Mouse (Mus musculus) granulocyte monocyte progenitor cell, adult 5-6 weeks (primary cell): ENCODE data around the gene Ccz1. TPM values are rescaled to one million over a fixed set of nuclear protein-coding genes. Genes with fewer than 3 reads are reported as not detected.

Experiments used
- ATAC-seq: replicated peaks from 2 replicates; pipeline ENCODE4 v1.8.0; 2016; ENCODE audit warnings: mild to moderate bottlenecking, moderate TSS enrichment, inconsistent platforms; ENCODE audit not compliant: poor library complexity, severe bottlenecking
- total RNA-seq, 2 experiments: library from RNA; stranded (forward) in 1 of 2; stranded (reverse) in 1 of 2; fragments of 200-712, 200-1000 nt in 1 of 2; fragments of >200 nt in 1 of 2; fragmentation: Nextera tagmentation in 1 of 2; gene quantifications; 2 replicates each; pipeline ENCODE4 v1.2.3; 2014 to 2017

Ccz1 gene
- total RNA-seq, 2 experiments from 2014 or later: 99.9 to 121 TPM

DNA sequence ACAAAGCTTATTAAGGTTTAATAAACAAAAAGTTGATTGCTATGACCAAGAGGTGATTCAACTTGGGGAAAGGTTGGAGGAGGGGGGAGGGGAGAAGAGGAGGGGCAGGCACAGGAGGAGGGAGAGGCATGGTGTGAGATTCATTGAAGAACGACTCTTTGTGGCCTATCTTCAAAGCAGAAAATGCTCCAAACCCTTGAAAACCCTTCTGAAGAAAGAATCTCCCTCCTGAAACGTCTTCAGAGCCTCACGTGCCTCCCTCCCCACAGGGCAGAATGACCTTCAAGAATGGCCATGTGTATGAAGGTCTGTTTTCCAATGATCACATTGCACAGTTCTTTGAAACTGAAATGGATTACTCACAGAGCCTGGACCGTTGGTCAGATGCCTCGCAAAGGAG lies 64.7 kb downstream of the Ccz1 start:
- no peak for ATAC-seq

GRCm38 (mm10) chr5:143948361-143948760 lies 66.3 kb downstream of the Ccz1 start:
- ATAC-seq: no peak

DNA sequence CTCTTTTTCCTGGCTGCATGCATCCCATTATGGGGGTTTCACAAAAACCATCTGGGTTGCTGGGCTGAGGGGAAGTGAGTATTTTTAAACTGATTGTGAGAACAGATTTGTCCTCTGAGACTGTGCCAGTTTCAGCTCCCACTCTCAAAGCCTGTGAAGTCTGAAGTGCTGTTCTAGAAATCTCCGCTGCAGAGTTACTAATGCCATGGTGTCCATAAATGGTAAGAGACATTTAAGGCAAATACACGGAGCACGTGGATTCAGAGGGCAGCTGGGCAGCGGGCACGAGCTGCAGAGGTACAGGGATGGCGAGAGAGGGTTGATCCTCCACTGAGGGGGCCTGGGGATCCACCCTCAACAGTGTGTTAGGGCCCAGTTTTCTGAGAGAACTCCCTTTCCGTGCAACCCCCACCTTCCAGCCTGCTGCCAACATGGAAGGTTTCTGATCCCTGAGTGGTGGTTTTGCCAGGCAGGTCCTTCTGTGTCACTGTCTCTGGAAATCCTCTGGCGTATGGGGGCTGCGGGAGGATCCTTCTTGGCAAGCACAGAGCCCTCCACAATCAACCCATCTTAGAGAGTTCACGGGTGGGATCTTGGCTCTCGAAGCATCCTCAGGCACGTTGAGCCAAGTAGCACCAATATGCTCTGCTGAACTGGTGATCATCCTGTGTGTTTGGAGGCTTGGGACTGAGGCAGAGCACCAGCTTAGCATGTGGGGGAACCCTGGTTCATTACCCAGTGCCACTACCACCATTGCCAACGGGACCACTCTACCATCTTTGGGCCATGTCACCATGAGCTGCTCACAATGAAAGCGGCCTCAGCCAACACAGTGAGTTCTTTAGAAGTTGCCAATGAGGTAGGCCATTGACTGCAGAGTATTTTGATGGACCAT lies 71.2 kb downstream of the Ccz1 start:
- no peak for ATAC-seq

GRCm38 (mm10) chr5:143941588-143941987 lies 73.1 kb downstream of the Ccz1 start:
- peak; percentile 67 for ATAC-seq

Other genes with a start within 250 kb of the Ccz1 start
- gene Eif2ak1, start 197.1 kb downstream of the Ccz1 start, total RNA-seq (2014; fragmentation: Nextera tagmentation): 28.4 and 29.7 TPM in 2 replicates
- 35.6 and 36.3 TPM in 2 replicates for gene Eif2ak1, start 197.1 kb downstream of the Ccz1 start, total RNA-seq (2017)
- not detected in 2 replicates for gene Ankrd61, start 117.2 kb downstream of the Ccz1 start, total RNA-seq (2014; fragmentation: Nextera tagmentation)
- gene Ankrd61, start 117.2 kb downstream of the Ccz1 start, total RNA-seq (2017): not detected in 2 replicates
- 30.0 and 72.5 TPM in 2 replicates for gene Aimp2, start 105.0 kb downstream of the Ccz1 start, total RNA-seq (2014; fragmentation: Nextera tagmentation)
- 101 and 115 TPM in 2 replicates for gene Aimp2, start 105.0 kb downstream of the Ccz1 start, total RNA-seq (2017)
- 21.7 and 33.0 TPM in 2 replicates for gene Pms2, start 104.9 kb downstream of the Ccz1 start, total RNA-seq (2014; fragmentation: Nextera tagmentation)
- 35.4 and 42.6 TPM in 2 replicates for gene Pms2, start 104.9 kb downstream of the Ccz1 start, total RNA-seq (2017)
- not detected in 2 replicates for gene Gm42421, start 86.7 kb downstream of the Ccz1 start, total RNA-seq (2014; fragmentation: Nextera tagmentation)
- gene Gm42421, start 86.7 kb downstream of the Ccz1 start, total RNA-seq (2017): 1.0 TPM in 1 of 2 replicates, not detected in the other
- 0.92 TPM in 1 of 2 replicates, not detected in the other for gene Rsph10b, start 81.8 kb downstream of the Ccz1 start, total RNA-seq (2014; fragmentation: Nextera tagmentation)
- not detected in 2 replicates for gene Rsph10b, start 81.8 kb downstream of the Ccz1 start, total RNA-seq (2017)
- gene Ocm, start 11.8 kb upstream of the Ccz1 start, total RNA-seq (2014; fragmentation: Nextera tagmentation): not detected in 2 replicates
- gene Ocm, start 11.8 kb upstream of the Ccz1 start, total RNA-seq (2017): not detected in 2 replicates
- gene Lmtk2, start 85.6 kb upstream of the Ccz1 start, total RNA-seq (2014; fragmentation: Nextera tagmentation): 7.2 and 7.3 TPM in 2 replicates
- gene Lmtk2, start 85.6 kb upstream of the Ccz1 start, total RNA-seq (2017): 6.5 and 7.2 TPM in 2 replicates
- gene Bhlha15, start 175.4 kb upstream of the Ccz1 start, total RNA-seq (2014; fragmentation: Nextera tagmentation): 3.5 and 4.4 TPM in 2 replicates
- gene Bhlha15, start 175.4 kb upstream of the Ccz1 start, total RNA-seq (2017): 1.3 and 1.9 TPM in 2 replicates
- 1.4 and 6.1 TPM in 2 replicates for gene Tecpr1, start 208.7 kb upstream of the Ccz1 start, total RNA-seq (2014; fragmentation: Nextera tagmentation)
- gene Tecpr1, start 208.7 kb upstream of the Ccz1 start, total RNA-seq (2017): 1.1 and 3.3 TPM in 2 replicates
- gene Bri3, start 229.6 kb upstream of the Ccz1 start, total RNA-seq (2014; fragmentation: Nextera tagmentation): 29.1 and 56.1 TPM in 2 replicates
- 12.2 and 20.2 TPM in 2 replicates for gene Bri3, start 229.6 kb upstream of the Ccz1 start, total RNA-seq (2017)